Mouse (Mus musculus) kidney, adult 2 months (tissue): ENCODE results near the gene Nhp2. TPM values are rescaled to one million over a fixed set of nuclear protein-coding genes. Genes with fewer than 3 reads are reported as not detected.
"Not testable (repeated sequence)": the region's sequence is repeated elsewhere in the genome, so short reads cannot be mapped to it uniquely, and the experiment has no call there.

Experiments used
- DNase-seq: peaks from one replicate; pipeline ENCODE4 v3.0.0; 2021
- H3K27ac ChIP-seq: fragments of 200-500 bp; 2 replicates; pipeline ENCODE4 v1.5.1; 2012; ENCODE audit warnings: low read depth, low read length, control low read depth, inconsistent platforms; ENCODE audit not compliant: insufficient read depth
- H3K27me3 ChIP-seq: fragments of 200-500 bp; replicated peaks from 2 replicates; pipeline ENCODE4 v1.6.1; 2012; ENCODE audit warnings: mild to moderate bottlenecking, moderate library complexity, low read length, inconsistent platforms; ENCODE audit not compliant: control insufficient read depth, insufficient read depth
- H3K36me3 ChIP-seq: fragments of 200-500 bp; 2 replicates; pipeline ENCODE4 v1.6.1; 2012; ENCODE audit warnings: mild to moderate bottlenecking, moderate library complexity, low read length, inconsistent platforms; ENCODE audit not compliant: control insufficient read depth, insufficient read depth
- H3K4me1 ChIP-seq: fragments of 200-500 bp; 2 replicates; pipeline ENCODE4 v1.6.1; 2011; ENCODE audit warnings: low read length; ENCODE audit not compliant: control insufficient read depth, insufficient read depth
- H3K4me3 ChIP-seq: fragments of 200-500 bp; 2 replicates; pipeline ENCODE4 v1.5.1; 2011; ENCODE audit warnings: mild to moderate bottlenecking, low read depth, low read length, control low read depth; ENCODE audit not compliant: insufficient read depth
- CTCF ChIP-seq: fragments of 200-500 bp; conservative IDR thresholded peaks from 2 replicates; pipeline ENCODE4 v1.5.1; 2011; ENCODE audit warnings: low read depth, mild to moderate bottlenecking, control low read depth, low read length, moderate library complexity, mixed read lengths; ENCODE audit not compliant: insufficient read depth, insufficient read length
- POLR2A ChIP-seq: fragments of 200-500 bp; IDR thresholded peaks from one replicate; pipeline ENCODE4 v1.6.1; 2011; ENCODE audit warnings: low read depth, low read length, control low read depth
- WGBS: fragments of 180-500 bp; shearing (Covaris S2); methylation state at CpG from one replicate; pipeline ENCODE4 v1.1.7; 2018; 5-methylcytosine and 5-hydroxymethylcytosine counted together
- polyA plus RNA-seq: library from polyadenylated mRNA; depleted of rRNA; stranded (reverse); fragments of >200 nt; gene quantifications from 2 replicates; pipeline ENCODE4 v1.2.3, GENCODE M21; 2012

Nhp2 gene
- polyA plus RNA-seq, 1 experiment: 49.8 TPM

DNA sequence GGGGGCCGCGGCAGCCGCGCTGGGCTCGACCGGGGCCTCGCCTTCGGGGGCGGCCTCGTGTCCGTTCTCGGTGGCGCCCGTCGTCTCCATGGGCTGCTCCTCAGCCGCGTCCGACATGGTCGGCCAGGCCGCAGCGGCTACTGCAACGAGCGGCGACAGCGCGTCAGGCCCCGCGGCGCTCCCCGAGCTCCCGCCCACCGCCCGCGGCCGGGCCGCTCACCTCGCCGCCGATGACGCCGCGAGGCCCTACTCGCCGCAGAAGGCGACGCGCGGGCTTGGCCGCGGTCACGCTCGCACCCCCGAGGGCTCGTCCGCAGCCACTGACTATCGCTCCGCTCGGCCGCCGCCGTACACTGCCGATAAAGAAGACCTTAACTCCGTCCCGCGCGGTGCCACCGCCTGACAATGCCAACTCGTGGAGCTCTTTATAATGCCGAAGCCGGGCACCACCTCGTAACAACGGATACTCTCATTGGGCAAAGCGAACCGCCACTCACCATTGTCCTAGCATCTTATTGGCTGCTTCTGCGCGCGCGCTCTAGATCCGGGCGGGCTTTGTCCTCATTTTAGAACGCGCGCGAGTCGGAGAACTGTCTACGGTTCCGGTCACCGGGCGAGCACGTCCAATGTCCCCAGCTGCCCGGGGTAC is 13.0 kb upstream of the Nhp2 start, which contains the start of gene Hnrnpab:
Gene Hnrnpab, minus strand, starts transcription at position 401 of the 649 bp plus-strand sequence.
- Histone ChIP-seq H3K27ac (peak within 1 kb of the TSS; percentile 86), H3K4me3 (peak within 1 kb of the TSS; percentile 77), H3K27me3 (no peaks in the 10 kb centered on the region), H3K4me1 (peaks cover 3% of the 10 kb centered on the region; the same call in 1 of the 2 replicates), H3K36me3 (peaks cover 13% of the 10 kb centered on the region; the same call in 1 of the 2 replicates)
- TF ChIP-seq POLR2A: peak; percentile 99
- no peak for TF ChIP-seq CTCF
- WGBS: under 1% methylated on average over 91 of the region's 91 CpGs
- peak; percentile 99 for DNase-seq

DNA sequence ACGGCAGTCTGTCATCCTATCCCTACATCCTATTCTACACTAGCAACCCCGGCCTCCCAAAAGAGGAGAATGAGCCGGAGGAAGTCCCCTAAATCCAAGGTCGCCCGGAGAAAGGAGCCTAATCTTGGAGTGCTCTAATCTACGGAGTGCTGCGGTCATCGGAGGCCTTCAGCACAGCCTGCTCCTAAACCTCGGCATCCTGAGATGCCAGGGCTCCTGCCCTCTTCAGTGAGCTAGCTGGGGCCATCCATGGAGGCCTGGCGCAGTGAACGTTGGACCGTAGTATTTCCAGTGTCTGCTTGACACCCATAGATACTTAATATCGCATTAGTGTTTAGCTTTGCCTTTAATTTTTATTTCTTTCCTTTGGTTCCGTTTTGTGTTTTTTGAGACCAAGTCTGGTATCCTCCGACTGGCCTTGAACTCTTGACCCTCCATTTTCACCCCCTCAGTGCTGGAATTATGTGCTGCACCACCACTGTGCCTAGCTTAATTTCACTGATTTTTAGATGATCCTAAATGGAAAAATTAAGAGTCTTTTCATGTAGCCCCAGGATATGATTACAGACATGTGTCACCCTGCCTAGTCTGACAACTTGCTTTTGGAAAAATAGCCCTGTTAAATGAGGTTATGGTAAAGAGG is 12.3 kb upstream of the Nhp2 start:
- H3K27me3 ChIP-seq: no peaks in the 10 kb centered on the region
- no peak for DNase-seq
- peak overlapping the region; percentile 86 for H3K27ac ChIP-seq
- no peak for TF ChIP-seq CTCF
- TF ChIP-seq POLR2A: no peak
- H3K4me3 ChIP-seq: peak overlapping the region; percentile 77
- H3K36me3 ChIP-seq: peaks cover 11% of the 10 kb centered on the region; the same call in 1 of the 2 replicates
- WGBS: 2% methylated on average over 15 of the region's 15 CpGs
- peaks cover 3% of the 10 kb centered on the region; the same call in 1 of the 2 replicates for H3K4me1 ChIP-seq

DNA sequence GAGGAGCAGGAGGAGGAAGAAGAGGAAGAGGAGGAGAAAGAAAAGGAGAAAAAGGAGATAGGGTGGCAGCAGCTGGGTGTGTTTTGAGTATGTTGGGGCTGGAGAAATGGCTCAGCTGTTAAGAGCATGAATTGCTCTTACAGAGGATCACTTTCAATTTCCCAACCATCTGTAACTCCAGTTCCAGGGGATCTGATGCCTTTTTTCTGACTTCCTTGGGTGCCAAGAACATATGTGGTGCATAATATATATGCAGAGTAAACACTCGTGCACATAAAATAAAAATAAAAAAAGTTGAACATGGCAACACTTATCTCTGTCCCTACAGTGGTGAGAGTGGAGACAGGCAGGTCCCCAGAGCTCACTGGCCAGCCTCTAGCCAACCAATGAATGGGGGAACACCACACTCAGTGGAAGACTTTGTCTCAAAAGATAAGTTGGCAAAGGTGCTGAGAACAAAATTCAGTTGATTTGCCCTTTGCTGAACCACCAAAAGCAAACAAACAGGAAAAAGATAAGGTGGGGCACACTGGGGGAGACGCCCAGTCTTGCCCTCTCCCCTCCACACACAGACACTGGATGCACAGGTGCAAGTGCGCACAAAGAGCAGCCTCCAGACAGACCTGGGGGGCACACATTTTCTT is 10.1 kb upstream of the Nhp2 start:
- Histone ChIP-seq H3K4me3 (no peak overlapping the region), H3K27me3 (no peaks in the 10 kb centered on the region), H3K4me1 (peaks cover 3% of the 10 kb centered on the region; the same call in 1 of the 2 replicates), H3K27ac (no peak overlapping the region), H3K36me3 (peaks cover 4% of the 10 kb centered on the region; the same call in 1 of the 2 replicates)
- 90% methylated on average over 3 of the region's 3 CpGs for WGBS
- no peak for DNase-seq
- TF ChIP-seq POLR2A (no peak), CTCF (no peak)

DNA sequence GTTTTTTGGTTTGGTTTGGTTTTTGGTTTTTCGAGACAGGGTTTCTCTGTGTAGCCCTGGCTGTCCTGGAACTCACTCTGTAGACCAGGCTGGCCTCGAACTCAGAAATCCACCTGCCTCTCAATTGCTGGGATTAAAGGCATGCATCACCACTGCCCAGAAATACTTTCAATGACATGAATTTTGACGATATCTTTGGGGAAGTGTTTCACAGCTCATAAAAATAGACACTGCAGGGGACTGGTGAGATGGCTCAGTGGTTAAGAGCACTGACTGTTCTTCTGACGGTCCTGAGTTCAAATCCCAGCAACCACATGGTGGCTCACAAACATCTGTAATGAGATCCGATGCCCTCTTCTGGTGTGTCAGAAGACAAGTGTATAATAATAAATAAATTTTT is 9.6 kb upstream of the Nhp2 start:
- not testable (repeated sequence) for H3K36me3 ChIP-seq, H3K27ac ChIP-seq, H3K4me3 ChIP-seq, H3K4me1 ChIP-seq, DNase-seq, H3K27me3 ChIP-seq
- WGBS: 89% methylated on average over 5 of the region's 5 CpGs

DNA sequence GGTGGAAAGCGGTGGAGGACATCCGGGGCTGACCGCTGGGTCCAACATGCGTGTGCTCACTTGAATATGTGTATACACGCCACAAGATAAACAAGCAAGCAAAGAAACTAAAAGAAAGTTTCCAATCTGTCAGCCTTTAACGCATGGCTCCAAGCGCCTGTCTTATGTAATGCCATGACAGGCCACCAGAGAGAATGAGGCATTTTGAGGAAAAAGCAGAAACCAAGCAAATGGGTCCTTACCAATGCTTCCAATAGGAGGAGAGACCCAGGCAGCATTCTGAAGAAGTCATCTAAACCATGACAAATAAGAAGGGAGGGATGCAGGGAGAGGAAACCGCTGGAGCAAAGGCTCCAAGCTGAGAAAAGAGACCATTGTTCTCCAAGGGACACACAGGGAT is 5.3 kb upstream of the Nhp2 start:
- 88% methylated on average over 8 of the region's 8 CpGs for WGBS
- no peak for DNase-seq
- no peaks in the 10 kb centered on the region for H3K27me3 ChIP-seq
- TF ChIP-seq POLR2A: no peak
- no peak for TF ChIP-seq CTCF
- H3K4me1 ChIP-seq: peaks cover 11% of the 10 kb centered on the region; the same call in 1 of the 2 replicates
- H3K4me3 ChIP-seq: no peak overlapping the region
- H3K27ac ChIP-seq: no peak overlapping the region
- H3K36me3 ChIP-seq: no peaks in the 10 kb centered on the region

DNA sequence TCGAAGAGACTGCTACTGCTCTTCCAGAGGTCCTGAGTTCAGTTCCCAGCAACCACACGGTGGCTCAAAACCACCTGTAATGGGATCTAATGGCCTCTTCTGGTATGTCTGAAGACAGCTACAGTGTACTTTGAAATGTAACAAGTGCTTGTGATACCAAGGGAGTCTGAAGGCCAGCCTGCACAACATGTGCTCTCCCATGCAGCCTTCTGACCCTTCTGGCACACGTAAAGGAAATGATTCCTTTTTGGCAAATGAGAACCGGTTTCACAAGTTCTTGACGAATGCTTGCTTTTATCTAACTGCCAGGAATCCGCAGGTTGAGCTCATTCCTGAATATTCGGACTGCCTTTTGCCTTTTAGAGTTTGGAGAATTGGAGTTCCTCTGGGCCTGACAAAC is 4.4 kb upstream of the Nhp2 start:
- H3K4me3 ChIP-seq: no peak overlapping the region; the same call in 1 of the 2 replicates
- DNase-seq: peak; percentile 49
- no peak for TF ChIP-seq CTCF
- TF ChIP-seq POLR2A: no peak
- no peaks in the 10 kb centered on the region for H3K27me3 ChIP-seq
- 15% methylated on average over 7 of the region's 7 CpGs for WGBS
- peak overlapping the region; percentile 98 for H3K27ac ChIP-seq
- peaks cover 11% of the 10 kb centered on the region; the same call in 1 of the 2 replicates for H3K4me1 ChIP-seq
- no peaks in the 10 kb centered on the region for H3K36me3 ChIP-seq

DNA sequence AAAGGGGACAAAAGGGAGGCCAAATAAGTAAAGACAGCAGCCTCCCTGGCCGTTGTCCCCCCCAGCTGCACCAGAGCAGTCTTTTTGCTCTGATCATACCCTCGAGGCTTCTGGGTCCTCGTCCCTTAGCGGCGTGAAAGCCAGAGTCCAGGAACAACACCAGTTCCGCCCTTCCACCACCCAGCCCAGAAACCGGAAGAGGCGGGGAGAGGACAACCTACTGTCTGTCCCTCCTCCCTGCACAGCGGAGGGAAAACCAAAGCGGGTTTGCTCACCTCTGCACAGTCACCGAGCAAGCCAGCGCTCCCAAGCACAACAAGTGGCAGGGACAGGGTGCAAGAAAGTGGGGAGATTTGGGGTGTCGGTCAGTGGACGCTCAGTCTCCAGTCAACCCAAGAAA is 3.9 kb upstream of the Nhp2 start:
- H3K27me3 ChIP-seq: no peaks in the 10 kb centered on the region
- 1% methylated on average over 14 of the region's 14 CpGs for WGBS
- peak; percentile 90 for DNase-seq
- peak overlapping the region; percentile 98 for H3K27ac ChIP-seq
- H3K36me3 ChIP-seq: no peaks in the 10 kb centered on the region
- H3K4me3 ChIP-seq: peak overlapping the region; percentile 68
- TF ChIP-seq CTCF (no peak), POLR2A (peak; percentile 89)
- H3K4me1 ChIP-seq: peaks cover 11% of the 10 kb centered on the region; the same call in 1 of the 2 replicates

DNA sequence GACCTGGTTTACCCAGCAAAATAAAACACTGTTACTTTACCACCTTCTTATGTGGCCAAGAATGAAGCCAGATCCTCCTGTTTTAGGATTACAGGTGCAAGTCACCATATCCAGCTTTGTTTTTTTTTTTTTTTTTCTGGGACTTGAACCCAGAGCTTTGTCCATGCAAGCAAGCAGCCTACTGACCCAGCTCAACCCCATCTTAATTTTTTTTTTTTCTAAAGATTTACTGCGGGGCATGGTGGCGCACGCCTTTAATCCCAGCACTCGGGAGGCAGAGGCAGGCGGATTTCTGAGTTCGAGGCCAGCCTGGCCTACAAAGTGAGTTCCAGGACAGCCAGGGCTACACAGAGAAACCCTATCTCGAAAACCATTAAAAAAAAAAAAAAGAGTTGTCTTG is 3.4 kb upstream of the Nhp2 start:
- not testable (repeated sequence) for H3K27ac ChIP-seq
- WGBS: 89% methylated on average over 7 of the region's 7 CpGs

More for the DNA sequence above, 3.4 kb upstream of the Nhp2 start:
- peaks cover 11% of the 10 kb centered on the region; the same call in 1 of the 2 replicates for H3K4me1 ChIP-seq
- DNase-seq, H3K27me3 ChIP-seq, H3K4me3 ChIP-seq, H3K36me3 ChIP-seq: not testable (repeated sequence)
